Mouse (Mus musculus) right cerebral cortex, postnatal 14 days (tissue): ENCODE measurements around the gene Klrb1f.
"Not testable (repeated sequence)": the region's sequence is repeated elsewhere in the genome, so short reads cannot be mapped to it uniquely, and the experiment has no call there.

Experiments
- DNase-seq: peaks from one replicate; pipeline ENCODE4 v3.0.0; 2022

Klrb1f gene

GRCm38 (mm10) chr6:129048857-129049473 is 3.3 kb downstream of the Klrb1f start:
- DNase-seq, result peak; percentile 15

GRCm38 (mm10) chr6:129049596-129050251 is 4.0 kb downstream of the Klrb1f start:
- DNase-seq, result no peak

GRCm38 (mm10) chr6:129051086-129051485 is 5.4 kb downstream of the Klrb1f start:
- no peak for DNase-seq

GRCm38 (mm10) chr6:129051731-129052130 is 6.0 kb downstream of the Klrb1f start:
- DNase-seq, result no peak

DNA sequence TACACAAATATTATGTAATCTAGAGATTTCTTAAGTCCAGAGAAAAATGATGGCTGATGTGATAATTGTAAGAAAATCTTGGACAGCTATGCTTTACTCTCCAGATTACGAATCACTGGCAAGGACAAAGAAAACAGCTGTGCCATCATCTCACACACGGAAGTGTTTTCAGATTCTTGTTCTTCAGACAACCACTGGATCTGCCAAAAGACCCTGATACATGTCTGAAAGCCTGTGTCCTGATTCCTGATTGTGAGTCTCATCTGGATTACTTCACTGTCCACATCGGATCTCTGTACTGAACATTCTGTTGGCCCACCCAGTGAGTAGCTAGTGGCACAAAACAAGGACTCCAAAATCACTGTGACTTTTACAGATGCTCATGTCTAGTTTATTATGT is 10.5 kb downstream of the Klrb1f start:
- no peak for DNase-seq

- no peak for DNase-seq
Measured at GRCm38 (mm10) chr6:129058013-129058412, 12.3 kb downstream of the Klrb1f start.

GRCm38 (mm10) chr6:129065407-129065806 is 19.7 kb downstream of the Klrb1f start:
- no peak for DNase-seq

DNA sequence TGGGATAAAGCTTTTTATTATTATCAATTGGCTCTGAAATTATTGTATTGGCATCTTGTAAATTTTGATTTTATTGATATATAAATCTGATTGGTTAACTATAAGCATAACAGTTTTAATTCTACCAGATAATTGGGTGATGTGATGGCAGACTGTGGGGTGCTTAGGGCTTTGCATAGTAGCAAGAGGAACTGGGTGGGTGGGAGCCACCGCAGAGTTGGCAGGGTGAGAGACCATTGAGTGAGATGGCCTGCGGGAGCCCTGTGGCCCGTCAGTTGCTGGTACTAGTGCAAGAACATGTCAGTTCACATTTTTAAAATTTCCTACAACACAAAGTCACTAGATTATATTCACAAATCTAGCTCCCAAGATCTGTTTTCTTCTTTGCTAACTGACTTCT is 20.2 kb downstream of the Klrb1f start:
- no peak for DNase-seq

DNA sequence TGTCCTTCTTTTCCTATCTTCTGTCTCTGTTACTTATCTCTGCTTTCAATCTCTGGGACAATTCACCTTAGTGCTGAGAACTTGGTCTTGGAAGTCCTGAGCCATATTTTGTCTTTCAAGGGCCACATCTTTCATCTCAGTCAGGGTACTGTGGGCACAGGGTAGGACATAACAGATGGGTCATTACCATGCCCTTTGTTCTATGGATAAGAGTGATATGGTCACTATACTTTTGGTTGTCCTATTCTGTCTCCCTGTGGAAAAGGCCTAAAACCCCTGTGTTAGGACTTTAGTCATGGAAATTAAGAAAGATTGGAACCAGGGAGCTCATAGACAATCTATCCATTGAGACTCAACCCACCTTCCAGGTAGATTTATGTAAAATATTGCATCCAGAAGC is 20.8 kb downstream of the Klrb1f start:
- DNase-seq, result no peak

DNA sequence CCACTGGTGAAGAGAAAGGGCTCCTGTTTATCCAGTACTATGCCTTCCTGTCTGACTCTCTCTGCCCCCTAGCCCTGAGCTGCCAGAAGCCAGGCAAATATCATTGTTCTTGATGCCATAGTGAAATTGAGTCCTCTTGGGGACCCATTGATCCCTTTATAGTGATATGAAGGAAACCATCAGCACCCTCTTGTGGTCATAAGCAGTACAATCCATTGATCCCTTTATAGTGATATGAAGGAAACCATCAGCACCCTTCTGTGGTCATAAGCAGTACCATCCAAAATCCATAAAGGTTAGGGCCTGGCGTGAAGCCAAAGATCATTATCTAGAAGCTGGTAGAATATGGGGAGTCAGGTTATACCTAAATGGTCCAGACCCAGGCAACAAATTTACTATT is 21.3 kb downstream of the Klrb1f start:
- DNase-seq, result peak; percentile 11

DNA sequence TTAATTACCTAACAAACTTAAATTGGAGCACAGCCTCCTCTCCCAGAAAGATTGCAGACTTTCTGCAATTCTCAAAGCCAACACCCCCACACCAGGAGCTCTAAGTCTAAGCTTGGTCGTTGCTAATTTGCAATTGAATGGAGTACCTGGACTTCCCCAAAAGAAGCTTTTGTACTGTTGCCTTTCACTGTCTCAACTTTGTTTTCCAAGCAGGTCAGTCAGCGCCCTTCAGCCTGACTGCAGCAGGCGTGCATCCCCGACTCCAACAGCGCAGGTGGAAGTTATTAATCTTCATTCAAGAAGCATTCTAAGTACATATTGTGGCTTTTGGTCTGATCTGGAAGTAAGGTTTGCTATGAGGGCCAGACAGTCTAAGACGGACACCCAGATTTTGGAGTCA is 39.4 kb downstream of the Klrb1f start:
- DNase-seq, result no peak

GRCm38 (mm10) chr6:129086031-129086430 is 40.3 kb downstream of the Klrb1f start:
- not testable (repeated sequence) for DNase-seq

DNA sequence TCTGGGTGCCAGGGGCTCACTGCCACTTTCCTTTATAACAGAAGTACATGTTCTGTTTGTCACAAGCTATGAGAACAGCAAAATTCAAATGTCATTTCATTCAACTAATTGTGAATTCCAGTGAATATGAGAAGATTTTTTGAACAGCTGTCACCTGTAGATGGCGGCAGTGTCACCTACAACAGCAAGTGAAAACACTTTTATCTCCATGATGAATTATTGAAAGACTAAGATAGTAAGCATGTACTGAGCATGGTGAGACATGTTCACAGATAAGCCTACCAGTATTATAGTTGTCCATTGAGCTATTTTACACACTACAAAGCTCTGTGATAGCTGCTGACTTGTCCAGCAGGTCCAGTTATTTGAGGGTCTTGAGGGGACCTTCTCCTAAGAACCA is 42.5 kb downstream of the Klrb1f start:
- DNase-seq, result peak; percentile 17

DNA sequence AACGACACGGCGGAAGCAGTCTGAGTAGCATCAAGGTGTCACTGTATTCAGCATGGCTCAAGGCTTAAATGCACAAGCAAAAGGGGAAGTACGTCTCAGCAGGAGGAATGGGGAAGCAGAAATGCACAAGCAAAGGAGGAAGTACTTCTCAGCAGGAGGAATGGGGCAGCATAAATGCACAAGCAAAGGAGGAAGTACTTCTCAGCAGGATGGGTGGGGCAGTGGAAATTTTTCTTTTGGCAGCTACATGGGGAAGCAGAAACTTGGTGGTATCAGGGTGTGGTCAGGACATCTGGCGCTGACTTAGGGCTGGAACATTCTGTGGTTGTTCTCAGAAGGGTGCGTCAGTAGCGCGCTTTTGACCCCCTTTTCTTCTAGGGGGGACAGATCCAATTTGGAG is 42.9 kb downstream of the Klrb1f start:
- DNase-seq, result not testable (repeated sequence)

DNA sequence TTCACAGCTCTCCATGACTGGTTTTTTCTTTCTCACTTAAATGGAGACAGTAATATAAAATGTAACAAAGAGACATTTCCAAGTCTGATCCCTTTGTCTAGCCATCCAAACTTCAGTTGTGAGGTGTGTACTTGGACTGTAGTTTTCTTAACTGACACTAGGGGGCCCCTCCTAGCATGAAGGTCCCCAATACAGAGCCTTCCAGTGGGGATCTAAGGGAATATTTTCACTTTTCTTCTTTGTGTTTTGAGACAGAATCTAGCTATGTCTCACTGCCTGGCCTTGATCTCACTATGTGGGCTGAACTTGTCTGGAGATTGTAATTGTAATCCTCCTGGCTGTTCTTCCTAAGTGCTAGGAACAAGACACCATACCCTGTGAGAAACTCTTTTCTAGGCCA is 49.5 kb downstream of the Klrb1f start:
- no peak for DNase-seq

- no peak for DNase-seq
Measured at GRCm38 (mm10) chr6:129097929-129098328, 52.2 kb downstream of the Klrb1f start.

DNA sequence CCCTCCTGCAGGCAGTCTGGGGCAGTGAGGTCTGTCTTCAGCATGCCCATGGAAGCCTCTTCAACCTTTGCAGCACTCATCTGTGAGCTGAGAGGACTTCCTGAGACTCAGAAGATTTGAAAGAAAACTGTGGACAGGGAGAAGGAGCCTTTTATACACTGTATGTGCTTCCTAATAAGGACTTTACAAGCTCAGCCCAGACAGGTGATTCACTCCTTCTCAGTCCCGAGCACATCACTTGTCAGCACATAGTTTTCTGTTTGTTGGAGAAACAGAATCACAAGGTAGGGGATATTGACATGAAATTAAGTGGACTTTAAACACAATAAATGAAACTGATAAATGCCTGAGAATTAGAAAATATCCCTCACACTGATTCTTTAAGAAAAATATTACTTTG is 55.1 kb downstream of the Klrb1f start, which contains the start of gene Clec2e:
Gene Clec2e (minus strand): TSS at position 120 of the 400 bp plus-strand sequence.
- DNase-seq, result not testable (repeated sequence)

DNA sequence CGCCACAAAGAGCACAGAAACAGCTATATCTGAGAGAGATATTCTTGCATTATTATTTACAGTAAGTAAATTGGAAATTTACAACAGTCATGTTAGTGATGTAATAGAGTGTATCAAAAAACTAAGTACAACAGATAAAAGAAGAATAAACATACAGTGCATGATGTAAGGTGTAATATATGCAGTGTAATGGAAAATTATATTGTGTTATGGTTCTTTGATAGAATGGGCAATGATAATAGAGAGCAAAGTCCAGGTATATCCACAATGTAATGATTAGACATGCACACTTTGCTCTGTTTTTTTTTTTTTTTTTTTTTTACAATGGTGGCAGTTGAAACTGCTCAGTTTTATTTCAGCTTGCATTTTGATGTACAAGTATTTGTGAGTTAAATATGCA is 55.9 kb downstream of the Klrb1f start:
- no peak for DNase-seq

GRCm38 (mm10) chr6:129102858-129103555 is 57.3 kb downstream of the Klrb1f start:
- no peak for DNase-seq
